Mouse (Mus musculus): Measurements from ENCODE around the gene Pla2g4e.

- no peak for TF ChIP-seq CTCF (IDR thresholded peaks at IDR 0.05; ENCODE audit: low read depth, low read length)
- no peak for TF ChIP-seq POLR2A (IDR thresholded peaks at IDR 0.05; ENCODE audit: insufficient read depth, low read length)
- TF ChIP-seq EP300 (IDR thresholded peaks at IDR 0.05; ENCODE audit: insufficient read depth, low read depth, low read length): no peak
Observed at GRCm38 (mm10) chr2:120149634-120150033, 95.5 kb downstream of the Pla2g4e start.

Measured in ES-Bruce4 (cell line).